Mouse (Mus musculus): Measurements from ENCODE around the gene Zfp612. TPM values are rescaled to one million over a fixed set of nuclear protein-coding genes. Genes with fewer than 3 reads are reported as not detected.
"Not testable (repeated sequence)": the region's sequence is repeated elsewhere in the genome, so short reads cannot be mapped to it uniquely, and the experiment has no call there.

Gene Zfp612
- polyA plus RNA-seq (2015; fragmentation: Nextera tagmentation; extraction: Ambion mirVana) = 3.7 and 4.9 TPM in 2 replicates

DNA sequence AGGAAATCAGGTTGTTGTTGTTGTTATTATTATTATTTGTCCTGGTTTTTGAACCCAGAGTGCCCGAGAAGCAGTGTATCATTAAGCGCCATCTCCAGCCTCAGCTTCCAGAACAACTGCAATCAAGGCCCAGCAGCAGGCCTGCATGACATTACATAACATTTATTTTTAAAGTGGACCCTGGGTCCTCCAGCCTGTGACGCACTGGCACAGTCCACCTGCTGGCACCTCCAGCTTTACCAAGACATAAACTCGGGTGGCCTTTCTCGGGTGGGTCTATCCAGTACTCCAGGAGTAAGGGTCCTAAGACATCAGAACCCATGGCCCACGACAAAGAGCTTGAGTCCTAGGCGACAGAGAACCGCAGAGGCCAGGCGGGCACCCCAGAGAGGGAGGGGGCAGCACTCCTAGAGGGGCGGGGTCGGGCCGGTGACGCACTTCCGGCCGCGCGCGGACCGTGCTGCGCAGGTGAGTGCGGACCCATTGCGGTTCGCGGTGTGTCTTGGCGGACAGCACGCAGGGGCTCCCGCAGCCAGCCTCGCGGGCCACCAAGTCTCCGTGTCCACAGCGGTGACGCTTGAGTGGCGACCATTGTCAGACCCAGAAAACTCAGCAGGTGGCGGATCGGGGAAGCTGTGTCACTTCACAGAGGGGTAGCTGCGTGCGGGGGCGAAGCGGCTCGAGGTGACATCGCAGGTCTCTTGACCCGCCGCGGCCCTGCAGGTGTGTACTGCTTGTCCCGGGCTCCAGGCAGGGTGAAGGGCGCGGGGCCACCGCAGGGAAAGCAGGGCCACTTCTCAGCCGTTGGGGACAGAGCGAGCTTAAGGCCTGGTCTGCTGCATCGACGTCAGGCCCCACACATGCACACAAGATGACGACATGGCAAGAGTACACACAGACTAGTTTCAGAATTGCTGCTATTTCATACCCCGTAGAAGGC, at the start of gene Zfp612:
Zfp612 (plus strand) TSS at position 465 of the 940 bp plus-strand sequence.
- Histone ChIP-seq H3K9ac (ENCODE audit: low read depth, low read length) (peak within 1 kb of the TSS; percentile 71), H3K9me3 (ENCODE audit: control insufficient read depth, low read length) (no peaks in the 10 kb centered on the region), H3K4me1 (ENCODE audit: control insufficient read depth, insufficient read depth, low read length) (0 out of 2 replicates have a peak, but pooled peaks cover 2% of the 10 kb centered on the region), H3K4me2 (ENCODE audit: low read depth, low read length) (peak within 1 kb of the TSS; percentile 73), H3K36me3 (ENCODE audit: control insufficient read depth, insufficient read depth, low read length) (no peaks in the 10 kb centered on the region), H3K27ac (ENCODE audit: low read length) (no peak within 1 kb of the TSS), H3K4me3 (ENCODE audit: low read length) (peak within 1 kb of the TSS; percentile 59), H3K27me3 (replicated peaks; ENCODE audit: control insufficient read depth, insufficient read depth, low read length) (no peaks in the 10 kb centered on the region)
- ATAC-seq = peak; percentile 96
- WGBS = 7% methylated on average over 54 of the region's 54 CpGs

- not testable (repeated sequence) for H3K36me3 ChIP-seq (ENCODE audit: control insufficient read depth, insufficient read depth, low read length); H3K9me3 ChIP-seq (ENCODE audit: control insufficient read depth, low read length); ATAC-seq; H3K9ac ChIP-seq (ENCODE audit: low read depth, low read length); H3K27me3 ChIP-seq (replicated peaks; ENCODE audit: control insufficient read depth, insufficient read depth, low read length); H3K27ac ChIP-seq (ENCODE audit: low read length); H3K4me1 ChIP-seq (ENCODE audit: control insufficient read depth, insufficient read depth, low read length); H3K4me3 ChIP-seq (ENCODE audit: low read length); H3K4me2 ChIP-seq (ENCODE audit: low read depth, low read length)
- WGBS = 44% methylated on average over 8 of the region's 8 CpGs
These were observed 45.8 kb upstream of the Zfp612 start for GRCm38 (mm10) chr8:110033771-110034170.

DNA sequence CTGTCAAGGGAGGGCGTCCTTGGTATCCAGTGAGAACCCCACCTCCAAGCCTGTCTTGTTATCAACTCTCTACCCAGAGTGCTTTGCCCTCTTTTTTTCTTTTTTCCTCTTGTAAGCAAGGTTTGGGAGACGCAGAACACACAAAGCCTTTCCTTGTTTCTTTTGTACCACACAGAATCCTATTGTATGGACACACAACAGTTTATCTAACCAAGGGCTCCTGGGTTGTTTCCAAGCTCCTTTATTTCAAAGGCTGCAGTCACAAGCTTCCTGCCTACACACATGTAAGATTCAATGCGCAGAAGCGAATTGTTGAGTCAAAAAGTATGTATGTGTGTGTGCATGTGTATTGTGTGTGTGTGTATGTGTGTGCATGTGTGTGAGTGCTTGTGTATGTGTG, 45.2 kb upstream of the Zfp612 start:
- H3K9me3 ChIP-seq (ENCODE audit: control insufficient read depth, low read length) = no peaks in the 10 kb centered on the region
- H3K4me3 ChIP-seq (ENCODE audit: low read length) = no peak overlapping the region
- H3K36me3 ChIP-seq (ENCODE audit: control insufficient read depth, insufficient read depth, low read length) = no peaks in the 10 kb centered on the region
- no peak overlapping the region for H3K9ac ChIP-seq (ENCODE audit: low read depth, low read length)
- WGBS = 69% methylated on average over 4 of the region's 4 CpGs
- H3K27ac ChIP-seq (ENCODE audit: low read length) = no peak overlapping the region
- ATAC-seq = no peak
- no peaks in the 10 kb centered on the region for H3K27me3 ChIP-seq (replicated peaks; ENCODE audit: control insufficient read depth, insufficient read depth, low read length)
- H3K4me1 ChIP-seq (ENCODE audit: control insufficient read depth, insufficient read depth, low read length) = no peaks in the 10 kb centered on the region
- H3K4me2 ChIP-seq (ENCODE audit: low read depth, low read length) = no peak overlapping the region

DNA sequence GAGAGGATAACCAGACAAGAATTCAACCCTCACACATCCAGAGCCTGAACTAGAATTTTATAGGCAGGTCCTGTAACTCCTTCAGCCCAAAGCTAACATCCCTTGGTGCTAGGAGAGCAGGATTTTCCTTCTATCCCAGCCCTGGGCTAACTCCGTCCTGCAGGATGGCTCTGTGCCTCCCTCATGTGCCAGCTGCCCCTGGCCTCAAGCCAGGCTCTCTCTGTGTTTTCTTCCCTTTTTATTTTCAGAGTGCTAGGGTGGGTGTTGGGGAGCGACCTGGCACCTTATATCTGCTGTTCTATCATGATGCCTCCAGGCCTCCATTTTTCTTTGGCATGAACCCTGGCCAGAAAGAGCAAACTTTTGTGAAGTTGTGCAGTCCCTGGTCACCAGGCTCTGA, 43.4 kb upstream of the Zfp612 start:
- ATAC-seq = no peak
- Histone ChIP-seq H3K27me3 (replicated peaks; ENCODE audit: control insufficient read depth, insufficient read depth, low read length) (no peaks in the 10 kb centered on the region), H3K27ac (ENCODE audit: low read length) (no peak overlapping the region), H3K4me1 (ENCODE audit: control insufficient read depth, insufficient read depth, low read length) (no peaks in the 10 kb centered on the region), H3K9me3 (ENCODE audit: control insufficient read depth, low read length) (no peaks in the 10 kb centered on the region), H3K36me3 (ENCODE audit: control insufficient read depth, insufficient read depth, low read length) (no peaks in the 10 kb centered on the region), H3K9ac (ENCODE audit: low read depth, low read length) (no peak overlapping the region), H3K4me2 (ENCODE audit: low read depth, low read length) (no peak overlapping the region), H3K4me3 (ENCODE audit: low read length) (no peak overlapping the region)
- WGBS = 80% methylated on average over 2 of the region's 2 CpGs

GRCm38 (mm10) chr8:110039216-110039615, 40.3 kb upstream of the Zfp612 start:
- no peak overlapping the region for H3K9ac ChIP-seq (ENCODE audit: low read depth, low read length)
- no peaks in the 10 kb centered on the region for H3K4me1 ChIP-seq (ENCODE audit: control insufficient read depth, insufficient read depth, low read length)
- H3K4me2 ChIP-seq (ENCODE audit: low read depth, low read length) = 0 out of 2 replicates have a peak overlapping the region, but pooled peaks have one; percentile 6
- peak overlapping the region; percentile 18; the same call in 1 of the 2 replicates for H3K27ac ChIP-seq (ENCODE audit: low read length)
- H3K27me3 ChIP-seq (replicated peaks; ENCODE audit: control insufficient read depth, insufficient read depth, low read length) = no peaks in the 10 kb centered on the region
- ATAC-seq = peak; percentile 59
- H3K4me3 ChIP-seq (ENCODE audit: low read length) = no peak overlapping the region
- no peaks in the 10 kb centered on the region for H3K36me3 ChIP-seq (ENCODE audit: control insufficient read depth, insufficient read depth, low read length)
- H3K9me3 ChIP-seq (ENCODE audit: control insufficient read depth, low read length) = no peaks in the 10 kb centered on the region; the same call in 1 of the 2 replicates
- WGBS = 31% methylated on average over 7 of the region's 7 CpGs

DNA sequence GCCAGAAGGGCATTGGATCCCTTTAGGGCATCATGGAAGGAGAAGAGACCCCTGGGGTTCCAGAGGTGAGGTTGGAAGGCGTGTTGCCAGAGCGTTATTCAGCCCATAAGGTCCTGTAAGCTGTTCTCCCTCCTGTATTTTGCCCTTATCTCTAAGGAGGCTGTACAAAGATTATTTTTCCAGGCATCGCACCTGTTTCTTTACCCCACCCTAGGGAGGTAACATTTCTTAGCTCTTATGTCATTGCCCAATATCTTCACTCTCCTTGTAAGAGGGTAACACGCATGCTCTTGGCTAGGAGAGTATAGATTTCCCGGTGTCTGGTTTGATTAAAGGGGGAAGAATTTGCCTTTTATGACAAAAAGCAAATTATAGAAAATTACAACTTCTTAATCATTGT, 39.9 kb upstream of the Zfp612 start, which contains the start of gene Chst4:
Chst4 (minus strand) TSS at position 82 of the 400 bp plus-strand sequence.
- Histone ChIP-seq H3K9ac (ENCODE audit: low read depth, low read length) (no peak within 1 kb of the TSS), H3K27ac (ENCODE audit: low read length) (peak within 1 kb of the TSS; percentile 18; the same call in 1 of the 2 replicates), H3K4me2 (ENCODE audit: low read depth, low read length) (0 out of 2 replicates have a peak within 1 kb of the TSS, but pooled peaks have one; percentile 6), H3K9me3 (ENCODE audit: control insufficient read depth, low read length) (no peaks in the 10 kb centered on the region; the same call in 1 of the 2 replicates), H3K27me3 (replicated peaks; ENCODE audit: control insufficient read depth, insufficient read depth, low read length) (no peaks in the 10 kb centered on the region), H3K36me3 (ENCODE audit: control insufficient read depth, insufficient read depth, low read length) (no peaks in the 10 kb centered on the region), H3K4me1 (ENCODE audit: control insufficient read depth, insufficient read depth, low read length) (no peaks in the 10 kb centered on the region), H3K4me3 (ENCODE audit: low read length) (no peak within 1 kb of the TSS)
- peak; percentile 90 for ATAC-seq
- WGBS = 57% methylated on average over 5 of the region's 5 CpGs

DNA sequence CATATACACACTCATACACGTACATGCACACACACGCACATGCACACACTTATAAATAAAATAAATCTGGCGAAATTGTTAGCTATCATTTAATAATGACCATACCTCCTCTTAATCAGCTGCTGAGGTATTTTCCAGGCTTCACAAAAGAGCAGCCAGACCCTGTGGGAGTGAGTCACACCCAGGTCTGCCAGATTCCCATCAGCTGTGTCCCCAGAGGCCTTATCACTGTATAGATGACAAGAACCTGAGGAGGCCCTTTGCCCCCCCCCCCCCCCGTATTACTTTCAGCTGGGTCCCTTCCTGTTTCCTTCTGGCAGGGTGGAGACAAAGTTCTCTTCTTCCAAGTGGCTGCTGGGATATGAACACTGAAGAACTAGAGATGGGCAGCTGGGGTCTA, 39.0 kb upstream of the Zfp612 start:
- Histone ChIP-seq H3K4me3 (ENCODE audit: low read length) (no peak overlapping the region), H3K36me3 (ENCODE audit: control insufficient read depth, insufficient read depth, low read length) (no peaks in the 10 kb centered on the region), H3K27me3 (replicated peaks; ENCODE audit: control insufficient read depth, insufficient read depth, low read length) (no peaks in the 10 kb centered on the region), H3K4me2 (ENCODE audit: low read depth, low read length) (no peak overlapping the region), H3K9ac (ENCODE audit: low read depth, low read length) (no peak overlapping the region), H3K9me3 (ENCODE audit: control insufficient read depth, low read length) (no peaks in the 10 kb centered on the region; the same call in 1 of the 2 replicates), H3K4me1 (ENCODE audit: control insufficient read depth, insufficient read depth, low read length) (no peaks in the 10 kb centered on the region), H3K27ac (ENCODE audit: low read length) (no peak overlapping the region)
- 66% methylated on average over 4 of the region's 4 CpGs for WGBS
- peak; percentile 49; the same call in 1 of the 2 replicates for ATAC-seq

GRCm38 (mm10) chr8:110051208-110051607, 28.3 kb upstream of the Zfp612 start:
- H3K36me3 ChIP-seq (ENCODE audit: control insufficient read depth, insufficient read depth, low read length) = no peaks in the 10 kb centered on the region
- H3K9me3 ChIP-seq (ENCODE audit: control insufficient read depth, low read length) = no peaks in the 10 kb centered on the region
- no peak overlapping the region for H3K4me3 ChIP-seq (ENCODE audit: low read length)
- no peaks in the 10 kb centered on the region for H3K4me1 ChIP-seq (ENCODE audit: control insufficient read depth, insufficient read depth, low read length)
- H3K4me2 ChIP-seq (ENCODE audit: low read depth, low read length) = no peak overlapping the region
- H3K27me3 ChIP-seq (replicated peaks; ENCODE audit: control insufficient read depth, insufficient read depth, low read length) = peaks cover 9% of the 10 kb centered on the region; the same call in 1 of the 2 replicates
- no peak overlapping the region for H3K27ac ChIP-seq (ENCODE audit: low read length)
- 0 out of 2 replicates have a peak, but pooled peaks have one; percentile 46 for ATAC-seq
- 51% methylated on average over 6 of the region's 6 CpGs for WGBS
- H3K9ac ChIP-seq (ENCODE audit: low read depth, low read length) = no peak overlapping the region

GRCm38 (mm10) chr8:110058207-110058606, 21.3 kb upstream of the Zfp612 start:
- no peak overlapping the region for H3K27ac ChIP-seq (ENCODE audit: low read length)
- H3K9me3 ChIP-seq (ENCODE audit: control insufficient read depth, low read length) = peaks cover 9% of the 10 kb centered on the region
- H3K27me3 ChIP-seq (replicated peaks; ENCODE audit: control insufficient read depth, insufficient read depth, low read length) = peaks cover 12% of the 10 kb centered on the region; the same call in 1 of the 2 replicates
- 72% methylated on average over 8 of the region's 8 CpGs for WGBS
- no peaks in the 10 kb centered on the region for H3K4me1 ChIP-seq (ENCODE audit: control insufficient read depth, insufficient read depth, low read length)
- no peaks in the 10 kb centered on the region for H3K36me3 ChIP-seq (ENCODE audit: control insufficient read depth, insufficient read depth, low read length)
- ATAC-seq = no peak
- no peak overlapping the region for H3K4me2 ChIP-seq (ENCODE audit: low read depth, low read length)
- no peak overlapping the region for H3K4me3 ChIP-seq (ENCODE audit: low read length)
- no peak overlapping the region for H3K9ac ChIP-seq (ENCODE audit: low read depth, low read length)
